Mouse (Mus musculus) liver (tissue): ENCODE results near the gene Abcf1.
"Not testable (repeated sequence)": the region's sequence is repeated elsewhere in the genome, so short reads cannot be mapped to it uniquely, and the experiment has no call there.

Source experiments
- DNase-seq: peaks from one replicate; pipeline ENCODE4 v3.0.0-alpha.2; 2020; ENCODE audit warnings: mixed read lengths

Abcf1 gene

GRCm38 (mm10) chr17:35969418-35970389 is at the start of gene Abcf1:
Gene Abcf1 (minus strand): TSS chr17:35969761.
- peak; percentile 100 for DNase-seq

GRCm38 (mm10) chr17:36018979-36019378 is 49.4 kb upstream of the Abcf1 start:
- DNase-seq = peak; percentile 57

- DNase-seq = no peak
These were observed 47.5 kb upstream of the Abcf1 start for GRCm38 (mm10) chr17:36017046-36017445.

- DNase-seq = no peak
These were observed 45.4 kb upstream of the Abcf1 start for GRCm38 (mm10) chr17:36014977-36015376.

- not testable (repeated sequence) for DNase-seq
These were observed 34.8 kb upstream of the Abcf1 start for GRCm38 (mm10) chr17:36004409-36004808.

GRCm38 (mm10) chr17:36003331-36003730 is 33.8 kb upstream of the Abcf1 start:
- DNase-seq = no peak

GRCm38 (mm10) chr17:36001966-36002365 is 32.4 kb upstream of the Abcf1 start:
- DNase-seq = peak; percentile 87

GRCm38 (mm10) chr17:36001121-36001897 is 31.7 kb upstream of the Abcf1 start:
- peak; percentile 39 for DNase-seq

GRCm38 (mm10) chr17:36000349-36000748 is 30.8 kb upstream of the Abcf1 start:
- no peak for DNase-seq

GRCm38 (mm10) chr17:35999356-35999755 is 29.8 kb upstream of the Abcf1 start:
- no peak for DNase-seq

- no peak for DNase-seq
These were observed 29.2 kb upstream of the Abcf1 start for GRCm38 (mm10) chr17:35998545-35999305.

GRCm38 (mm10) chr17:35997713-35998510 is 28.4 kb upstream of the Abcf1 start:
- peak; percentile 85 for DNase-seq

- peak; percentile 94 for DNase-seq
These were observed 27.4 kb upstream of the Abcf1 start for GRCm38 (mm10) chr17:35996949-35997348.

GRCm38 (mm10) chr17:35994879-35995240 is 25.3 kb upstream of the Abcf1 start:
- peak; percentile 34 for DNase-seq

GRCm38 (mm10) chr17:35994175-35994878 is 24.8 kb upstream of the Abcf1 start:
- DNase-seq = peak; percentile 89

GRCm38 (mm10) chr17:35993675-35994074 is 24.1 kb upstream of the Abcf1 start:
- DNase-seq = peak; percentile 86

GRCm38 (mm10) chr17:35991781-35992180 is 22.2 kb upstream of the Abcf1 start:
- DNase-seq = no peak

GRCm38 (mm10) chr17:35981776-35982175 is 12.2 kb upstream of the Abcf1 start:
- DNase-seq = no peak

- peak; percentile 40 for DNase-seq
These were observed 10.8 kb upstream of the Abcf1 start for GRCm38 (mm10) chr17:35980363-35980754.

- peak; percentile 84 for DNase-seq
These were observed 10.1 kb upstream of the Abcf1 start, which contains the start of the genes Gnl1 and Prr3 for GRCm38 (mm10) chr17:35979401-35980362. Gene Gnl1 (plus strand): TSS chr17:35979851. Gene Prr3 (minus strand): TSS chr17:35980236.
